Mouse (Mus musculus) embryonic facial prominence, embryonic 11.5 days (tissue): ENCODE measurements around the gene Syn3. TPM values are rescaled to one million over a fixed set of nuclear protein-coding genes. Genes with fewer than 3 reads are reported as not detected.
"Not testable (repeated sequence)": the region's sequence is repeated elsewhere in the genome, so short reads cannot be mapped to it uniquely, and the experiment has no call there.

ENCODE experiments used
- ATAC-seq: fragments of 200-750 bp; cut with Nextera tagmentation; replicated peaks from 2 replicates; pipeline ENCODE4 v1.8.0; 2017; ENCODE audit warnings: low read depth; ENCODE audit not compliant: insufficient number of reproducible peaks, low FRiP score, low TSS enrichment
- DNase-seq: peaks from one replicate; pipeline ENCODE4 v3.0.0-alpha.2; 2015; ENCODE audit warnings: low spot score
- H3K27ac ChIP-seq: fragments of 300-500 bp; sonication (generic); replicated peaks from 2 replicates; pipeline ENCODE4 v1.5.1; 2014; ENCODE audit warnings: mild to moderate bottlenecking, low read depth, low read length, control low read depth
- H3K27me3 ChIP-seq: fragments of 300-500 bp; sonication (generic); 2 replicates; pipeline ENCODE4 v1.6.1; 2014; ENCODE audit warnings: mild to moderate bottlenecking, low read length, moderate library complexity, mixed read lengths; ENCODE audit not compliant: control insufficient read depth, insufficient read depth
- H3K36me3 ChIP-seq: fragments of 300-500 bp; sonication (generic); replicated peaks from 2 replicates; pipeline ENCODE4 v1.6.1; 2014; ENCODE audit warnings: low read depth, mild to moderate bottlenecking, low read length, moderate library complexity, mixed read lengths; ENCODE audit not compliant: control insufficient read depth, insufficient read depth
- H3K4me1 ChIP-seq: fragments of 300-500 bp; sonication (generic); 2 replicates; pipeline ENCODE4 v1.6.1; 2014; ENCODE audit warnings: low read length, mixed read lengths; ENCODE audit not compliant: control insufficient read depth, insufficient read depth
- H3K4me2 ChIP-seq: fragments of 300-500 bp; sonication (generic); 2 replicates; pipeline ENCODE4 v1.6.1; 2014; ENCODE audit warnings: low read depth, mild to moderate bottlenecking, control low read depth, low read length, moderate library complexity
- H3K4me3 ChIP-seq: fragments of 300-500 bp; sonication (generic); 2 replicates; pipeline ENCODE4 v1.5.1; 2014; ENCODE audit warnings: low read depth, low read length, control low read depth
- H3K9ac ChIP-seq: fragments of 300-500 bp; sonication (generic); replicated peaks from 2 replicates; pipeline ENCODE4 v1.6.1; 2014; ENCODE audit warnings: mild to moderate bottlenecking, control low read depth, low read length
- H3K9me3 ChIP-seq: fragments of 300-500 bp; sonication (generic); replicated peaks from 2 replicates; pipeline ENCODE4 v1.6.1; 2016; ENCODE audit warnings: mild to moderate bottlenecking, low read length, inconsistent platforms, mixed read lengths; ENCODE audit not compliant: control insufficient read depth
- WGBS: fragments of 180-500 bp; shearing (Covaris S2); extraction: QIAGEN DNeasy Blood & Tissue Kit; methylation state at CpG from one replicate; pipeline ENCODE4 v1.1.7; 2014; 5-methylcytosine and 5-hydroxymethylcytosine counted together
- polyA plus RNA-seq: library from polyadenylated mRNA; unstranded; fragments of >200 nt; fragmentation: Nextera tagmentation; extraction: Ambion mirVana; gene quantifications from 2 replicates; pipeline ENCODE4 v1.2.1, GENCODE M21; 2014

Syn3 gene
- polyA plus RNA-seq, 1 experiment from 2014 or later = 3.1 TPM

GRCm38 (mm10) chr10:86441765-86442164 is 56.9 kb downstream of the Syn3 start:
- no peaks in the 10 kb centered on the region for H3K27me3 ChIP-seq
- no peak overlapping the region for H3K4me3 ChIP-seq
- H3K4me2 ChIP-seq = no peak overlapping the region
- H3K9me3 ChIP-seq = no peaks in the 10 kb centered on the region
- DNase-seq = no peak
- H3K27ac ChIP-seq = no peak overlapping the region
- H3K36me3 ChIP-seq = no peaks in the 10 kb centered on the region
- no peak for ATAC-seq
- no peaks in the 10 kb centered on the region for H3K4me1 ChIP-seq
- no peak overlapping the region for H3K9ac ChIP-seq
- 70% methylated on average over 3 of the region's 3 CpGs for WGBS

DNA sequence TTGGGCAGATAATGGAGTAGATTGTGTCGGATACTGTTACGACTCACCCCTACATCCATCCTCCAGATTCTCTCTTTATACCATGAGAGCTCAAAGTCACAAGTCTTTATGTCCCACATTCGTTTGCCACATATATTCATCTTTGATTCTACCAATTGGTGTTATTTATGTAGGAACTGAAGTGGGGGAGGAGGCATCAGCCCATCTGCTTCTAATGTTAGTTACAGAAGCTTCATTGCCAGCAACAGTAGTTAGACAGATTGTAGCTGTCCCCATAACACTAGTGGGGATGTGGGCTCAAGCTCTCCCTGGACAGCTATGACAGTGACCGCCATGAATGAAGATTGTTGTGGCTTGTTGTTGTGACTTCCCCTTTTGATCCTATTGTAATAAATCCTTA is 59.1 kb downstream of the Syn3 start:
- Histone ChIP-seq H3K27ac (no peak overlapping the region), H3K36me3 (no peaks in the 10 kb centered on the region), H3K27me3 (no peaks in the 10 kb centered on the region), H3K4me3 (no peak overlapping the region), H3K4me2 (no peak overlapping the region), H3K4me1 (no peaks in the 10 kb centered on the region), H3K9ac (no peak overlapping the region), H3K9me3 (no peaks in the 10 kb centered on the region)
- WGBS = 83% methylated on average over 4 of the region's 4 CpGs
- no peak for DNase-seq
- no peak for ATAC-seq

DNA sequence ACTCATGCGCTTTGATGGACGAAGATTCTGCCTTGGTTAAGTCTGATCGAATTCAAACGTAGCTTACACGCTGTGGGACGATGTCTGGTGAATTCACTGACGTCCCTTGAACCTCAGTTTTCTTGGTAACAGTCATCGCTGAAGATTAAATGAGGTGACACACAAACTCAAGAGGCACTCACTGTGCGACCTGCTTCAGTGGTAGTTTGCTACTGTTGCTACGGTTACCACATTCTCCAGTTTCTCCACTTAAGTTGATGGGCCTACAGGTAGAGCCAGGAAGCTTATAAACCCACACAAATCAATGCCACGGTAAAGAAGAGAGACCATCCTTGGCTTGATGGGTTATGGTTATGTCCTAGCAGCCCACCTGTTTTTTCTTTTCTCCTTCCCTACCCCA is 61.4 kb downstream of the Syn3 start:
- DNase-seq = no peak
- no peak for ATAC-seq
- Histone ChIP-seq H3K4me2 (no peak overlapping the region), H3K27ac (no peak overlapping the region), H3K27me3 (no peaks in the 10 kb centered on the region), H3K4me3 (no peak overlapping the region), H3K9ac (no peak overlapping the region), H3K4me1 (no peaks in the 10 kb centered on the region), H3K36me3 (no peaks in the 10 kb centered on the region), H3K9me3 (no peaks in the 10 kb centered on the region)
- WGBS = 91% methylated on average over 11 of the region's 11 CpGs

GRCm38 (mm10) chr10:86435006-86435405 is 63.7 kb downstream of the Syn3 start:
- H3K9me3 ChIP-seq, H3K9ac ChIP-seq, H3K4me1 ChIP-seq, H3K4me3 ChIP-seq, H3K4me2 ChIP-seq, H3K36me3 ChIP-seq, H3K27ac ChIP-seq, H3K27me3 ChIP-seq, ATAC-seq, DNase-seq: not testable (repeated sequence)
- WGBS = 61% methylated on average over 4 of the region's 4 CpGs

- H3K36me3 ChIP-seq = no peaks in the 10 kb centered on the region
- peaks cover 3% of the 10 kb centered on the region; the same call in 1 of the 2 replicates for H3K4me1 ChIP-seq
- H3K27ac ChIP-seq = no peak overlapping the region
- H3K4me2 ChIP-seq = no peak overlapping the region
- H3K9me3 ChIP-seq = no peaks in the 10 kb centered on the region
- no peak overlapping the region for H3K4me3 ChIP-seq
- H3K27me3 ChIP-seq = no peaks in the 10 kb centered on the region
- no peak overlapping the region for H3K9ac ChIP-seq
- 84% methylated on average over 3 of the region's 3 CpGs for WGBS
- no peak for DNase-seq
- no peak for ATAC-seq
These were observed 69.0 kb downstream of the Syn3 start for GRCm38 (mm10) chr10:86429651-86430050.

DNA sequence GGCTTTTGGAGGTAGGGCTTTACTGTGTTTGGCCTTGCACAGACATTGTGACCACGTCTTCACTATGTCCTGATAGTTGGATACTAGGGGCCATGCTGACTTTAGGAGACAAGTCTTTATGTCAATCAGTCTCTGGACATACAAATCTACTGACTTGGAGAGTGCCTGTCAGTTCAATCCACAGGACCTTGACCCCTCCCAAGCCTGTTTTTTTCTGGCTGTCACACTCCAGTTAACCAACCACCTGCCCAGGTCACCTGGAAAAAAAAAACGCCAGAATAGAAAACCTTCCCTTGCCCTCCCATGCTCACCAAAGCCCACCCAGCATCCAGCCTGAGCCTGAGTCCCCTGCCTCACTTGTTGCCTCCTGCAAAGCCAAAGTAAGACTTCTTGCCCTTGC is 70.7 kb downstream of the Syn3 start:
- Histone ChIP-seq H3K4me2 (no peak overlapping the region), H3K27me3 (no peaks in the 10 kb centered on the region), H3K9ac (no peak overlapping the region), H3K4me1 (peaks cover 4% of the 10 kb centered on the region; the same call in 1 of the 2 replicates), H3K36me3 (no peaks in the 10 kb centered on the region), H3K27ac (no peak overlapping the region), H3K4me3 (no peak overlapping the region), H3K9me3 (no peaks in the 10 kb centered on the region)
- ATAC-seq (no peak), DNase-seq (no peak)
- 65% methylated on average over 2 of the region's 2 CpGs for WGBS

DNA sequence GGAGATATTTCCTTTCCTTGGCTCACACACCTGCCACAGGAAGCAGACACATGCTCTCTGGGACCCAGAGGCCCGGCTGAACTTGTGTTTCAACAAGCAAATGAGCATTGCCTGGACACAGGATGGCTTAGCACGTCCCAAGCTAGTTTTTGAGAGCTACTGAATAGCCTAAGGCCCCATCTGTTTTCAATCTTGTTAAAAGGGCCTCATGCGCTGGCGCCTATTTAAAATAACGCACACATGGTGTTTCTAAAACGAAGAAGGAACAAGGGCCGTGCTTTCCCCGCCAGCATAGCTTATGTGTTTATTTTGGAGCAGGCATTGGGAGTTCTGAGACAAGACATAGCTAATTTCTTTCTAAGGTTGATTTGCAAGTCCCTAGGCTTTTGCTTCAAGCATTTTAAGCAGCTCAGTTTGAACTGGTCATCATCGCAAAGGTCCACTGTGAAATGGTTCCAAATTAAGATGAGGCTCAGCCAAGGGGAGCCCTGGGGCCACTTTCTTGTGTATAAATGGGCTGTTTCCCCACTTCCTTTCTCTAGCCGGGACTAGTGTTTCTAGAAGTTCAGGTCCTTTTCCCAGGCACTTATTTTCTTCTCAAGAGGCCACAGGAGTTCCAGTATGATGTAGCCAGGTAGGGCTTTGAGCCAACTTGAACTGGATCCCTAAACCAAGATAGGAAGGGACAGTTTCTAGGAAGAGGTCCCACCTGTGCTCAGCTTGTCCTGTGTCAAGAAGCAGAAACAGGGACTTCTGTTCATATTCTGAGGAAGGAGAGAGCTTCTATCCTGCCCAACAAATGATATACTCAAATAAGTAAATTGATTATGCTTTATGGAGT is 72.8 kb downstream of the Syn3 start:
- WGBS = 23% methylated on average over 10 of the region's 10 CpGs
- H3K4me2 ChIP-seq = no peak overlapping the region
- peak; percentile 95 for DNase-seq
- no peak overlapping the region for H3K9ac ChIP-seq
- H3K36me3 ChIP-seq = no peaks in the 10 kb centered on the region
- H3K27me3 ChIP-seq = no peaks in the 10 kb centered on the region
- peaks cover 4% of the 10 kb centered on the region; the same call in 1 of the 2 replicates for H3K4me1 ChIP-seq
- peak; percentile 86 for ATAC-seq
- H3K9me3 ChIP-seq = no peaks in the 10 kb centered on the region
- H3K27ac ChIP-seq = peak overlapping the region; percentile 63
- H3K4me3 ChIP-seq = no peak overlapping the region

GRCm38 (mm10) chr10:86421731-86422370 is 76.8 kb downstream of the Syn3 start:
- no peak overlapping the region for H3K9ac ChIP-seq
- 87% methylated on average over 3 of the region's 3 CpGs for WGBS
- no peak for DNase-seq
- H3K4me1 ChIP-seq = peaks cover 4% of the 10 kb centered on the region; the same call in 1 of the 2 replicates
- H3K4me3 ChIP-seq = no peak overlapping the region
- H3K27ac ChIP-seq = no peak overlapping the region
- H3K27me3 ChIP-seq = no peaks in the 10 kb centered on the region
- H3K36me3 ChIP-seq = no peaks in the 10 kb centered on the region
- ATAC-seq = no peak
- H3K4me2 ChIP-seq = no peak overlapping the region
- H3K9me3 ChIP-seq = no peaks in the 10 kb centered on the region
